Mouse (Mus musculus) naive thymus-derived CD4-positive, alpha-beta T cell, adult 2 months (primary cell): ENCODE measurements around the gene Zfp454.

Source experiments
- DNase-seq: peaks from one replicate; pipeline ENCODE4 v3.0.0-alpha.2; 2011; ENCODE audit warnings: low read depth

Gene Zfp454

DNA sequence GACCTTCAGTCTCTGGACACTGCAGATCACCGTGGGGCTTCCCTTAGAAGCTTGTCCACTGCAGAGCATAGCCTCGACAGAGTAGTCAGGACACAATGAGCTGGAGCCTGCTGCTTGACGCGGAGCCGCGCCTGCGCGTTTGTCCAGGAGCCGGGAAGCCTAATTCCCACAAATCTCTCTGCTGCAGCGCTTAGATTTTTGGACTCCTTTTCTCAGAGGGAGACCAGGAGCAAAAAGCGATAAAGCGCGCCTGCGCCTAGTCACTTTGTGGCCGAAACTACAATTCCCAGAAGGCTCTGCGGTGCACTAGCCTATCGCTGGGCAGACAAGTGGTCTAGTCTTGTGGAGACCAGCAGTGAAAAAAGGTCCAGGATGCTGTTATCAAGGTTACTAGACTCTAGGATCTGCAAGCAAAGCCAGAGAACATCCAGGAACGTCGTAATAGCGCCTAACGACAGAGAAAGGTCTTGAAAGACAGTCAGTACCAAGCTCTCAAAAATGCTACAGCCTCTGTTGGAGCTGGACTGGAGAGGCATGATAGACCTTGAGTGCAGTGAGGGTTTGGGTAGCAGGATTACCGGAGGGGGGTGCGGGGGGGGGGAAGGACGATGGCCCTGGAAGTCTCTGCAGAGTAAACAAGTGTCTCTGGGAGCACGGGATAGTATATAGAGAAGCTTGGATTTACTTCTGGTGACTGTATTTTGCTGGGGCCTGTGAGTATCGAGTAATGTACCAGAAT lies at the start of gene Zfp454:
TSS of gene Zfp454 (minus strand) at position 262 of the 739 bp plus-strand sequence.
- DNase-seq, result no peak

DNA sequence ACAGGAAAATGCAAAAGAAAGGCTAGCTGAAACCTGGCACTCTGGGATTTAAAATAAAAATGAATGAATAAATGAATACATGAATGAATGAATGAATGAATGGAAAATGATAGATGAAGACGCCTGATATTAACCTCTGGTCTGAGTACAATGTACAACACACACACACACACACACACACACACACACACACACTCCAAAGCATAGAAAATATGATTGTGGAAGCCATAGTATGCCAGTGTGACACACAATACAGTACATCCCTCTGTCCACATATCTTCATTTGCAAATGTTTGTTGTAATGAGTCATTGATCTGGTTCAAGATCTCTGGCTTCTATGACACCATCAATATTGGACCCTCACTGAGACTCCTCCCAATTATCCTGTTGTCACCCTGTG lies 44.6 kb upstream of the Zfp454 start:
- DNase-seq, result no peak

DNA sequence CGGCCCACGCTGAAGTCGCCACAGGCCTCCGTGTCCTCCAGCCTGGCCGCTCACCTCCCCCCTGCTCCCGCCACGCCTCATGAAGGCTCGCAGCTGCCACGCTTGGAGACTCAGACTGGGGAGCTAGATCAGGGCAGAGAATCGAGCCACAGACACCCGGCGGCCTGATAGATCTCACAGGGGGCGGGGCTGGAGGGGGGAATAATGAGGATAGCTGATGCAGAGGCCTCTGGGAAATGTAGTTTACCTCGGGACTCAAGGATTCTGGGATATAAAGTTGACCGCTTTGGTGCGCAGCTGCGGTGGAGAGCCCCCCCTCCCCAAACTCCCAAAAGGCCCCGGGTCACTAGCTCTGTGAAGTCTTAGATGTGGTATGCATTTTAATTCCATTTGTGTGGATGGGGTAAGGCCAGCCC lies 44.0 kb upstream of the Zfp454 start, which contains the start of gene Zfp354b:
TSS of gene Zfp354b (minus strand) at position 183 of the 416 bp plus-strand sequence.
- DNase-seq, result peak; percentile 35

DNA sequence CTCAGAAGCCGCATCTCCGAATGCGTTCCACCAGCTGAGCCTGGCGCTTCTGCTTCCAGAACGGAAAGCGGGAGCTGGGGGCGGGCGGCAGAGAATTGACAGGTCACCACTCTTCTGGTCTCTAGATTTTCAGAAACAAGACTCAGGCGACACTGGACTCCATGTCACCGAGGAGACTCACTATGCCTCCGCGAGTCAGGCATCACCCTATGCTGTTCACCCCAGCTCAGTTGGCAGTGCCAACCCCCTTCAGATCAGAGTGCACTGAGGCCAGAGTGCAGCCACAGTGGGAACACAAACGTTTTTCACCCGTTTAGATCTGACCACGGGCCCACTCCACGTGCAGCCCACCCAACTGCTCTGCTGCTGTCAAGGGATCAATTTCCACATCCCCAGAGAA lies 43.6 kb upstream of the Zfp454 start:
- DNase-seq, result peak; percentile 4

- no peak for DNase-seq
These were observed 43.1 kb upstream of the Zfp454 start for GRCm38 (mm10) chr11:50930469-50931014.

DNA sequence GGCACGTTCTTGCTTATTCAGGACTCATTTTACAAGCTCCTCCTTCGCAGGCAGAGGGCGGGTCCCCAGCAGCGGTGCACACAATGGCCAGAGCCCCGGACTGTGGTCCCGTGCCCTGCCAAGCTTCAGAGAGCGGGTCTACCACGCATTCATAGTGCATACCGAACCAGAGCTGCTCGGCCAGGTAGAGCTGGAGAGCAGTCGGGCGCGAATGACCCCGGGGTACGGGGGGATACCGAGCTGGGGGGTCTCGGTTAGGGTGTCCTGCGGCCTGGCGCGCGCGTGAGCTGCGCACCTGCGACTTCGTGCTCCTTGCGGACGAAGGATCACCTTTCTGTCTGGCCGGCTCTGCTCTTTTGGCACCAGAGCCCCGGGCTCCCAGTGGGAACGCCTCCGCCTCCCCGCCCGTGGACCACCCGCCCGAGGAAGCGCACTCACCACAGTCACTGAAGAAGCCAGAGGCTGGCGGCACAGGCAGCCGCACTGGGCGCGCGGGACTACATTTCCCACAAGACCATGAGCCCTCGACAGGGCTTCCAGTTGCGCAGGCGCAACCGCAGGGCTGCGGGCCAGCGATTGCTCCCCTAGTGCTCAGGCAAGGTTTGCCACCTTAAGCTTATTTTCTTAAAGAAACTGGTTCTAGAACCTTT lies 28.3 kb upstream of the Zfp454 start, which contains the start of gene Zfp2:
TSS of gene Zfp2 (minus strand) at position 495 of the 650 bp plus-strand sequence.
- peak; percentile 92 for DNase-seq

GRCm38 (mm10) chr11:50914461-50914860 lies 27.0 kb upstream of the Zfp454 start:
- no peak for DNase-seq

DNA sequence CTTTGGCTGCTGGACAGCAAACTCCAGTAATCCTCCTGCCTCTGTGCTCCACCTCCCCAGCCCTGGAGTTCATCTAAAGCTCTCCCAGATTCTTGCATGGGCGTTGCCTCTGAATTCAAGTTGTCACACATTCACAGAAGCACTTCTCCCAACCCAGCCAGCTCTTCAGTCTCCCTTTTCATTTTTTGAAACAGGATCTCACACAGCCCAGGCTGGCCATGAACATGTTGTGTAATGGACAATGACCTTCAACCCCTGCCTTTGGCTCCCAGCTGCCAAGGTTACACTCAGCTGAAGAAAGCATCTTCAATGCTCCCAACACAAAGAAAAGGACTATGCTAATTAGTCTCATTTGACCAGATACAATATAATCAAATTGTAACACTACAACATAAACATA lies 25.9 kb upstream of the Zfp454 start:
- no peak for DNase-seq

- DNase-seq, result no peak
These were observed 20.7 kb upstream of the Zfp454 start for GRCm38 (mm10) chr11:50908136-50908535.

DNA sequence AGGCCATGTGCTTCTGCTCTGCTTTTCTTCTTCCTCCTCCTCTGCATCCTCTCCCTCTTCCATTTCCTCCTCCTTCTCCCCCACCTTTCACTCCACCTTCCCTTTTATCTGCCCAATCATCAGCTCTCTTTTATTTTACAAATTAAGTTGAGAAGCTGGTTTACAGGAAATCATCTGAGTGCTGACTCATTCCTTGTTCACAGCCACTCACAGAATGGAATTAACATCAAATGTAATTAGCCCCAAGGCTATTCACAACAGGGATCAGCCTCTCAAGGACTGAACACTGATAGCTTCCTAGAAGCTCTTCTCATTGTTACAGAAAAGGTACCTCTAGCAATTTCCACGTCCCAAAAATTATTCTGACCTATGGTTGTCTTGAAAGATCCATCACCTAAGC lies 9.9 kb upstream of the Zfp454 start:
- DNase-seq, result no peak

DNA sequence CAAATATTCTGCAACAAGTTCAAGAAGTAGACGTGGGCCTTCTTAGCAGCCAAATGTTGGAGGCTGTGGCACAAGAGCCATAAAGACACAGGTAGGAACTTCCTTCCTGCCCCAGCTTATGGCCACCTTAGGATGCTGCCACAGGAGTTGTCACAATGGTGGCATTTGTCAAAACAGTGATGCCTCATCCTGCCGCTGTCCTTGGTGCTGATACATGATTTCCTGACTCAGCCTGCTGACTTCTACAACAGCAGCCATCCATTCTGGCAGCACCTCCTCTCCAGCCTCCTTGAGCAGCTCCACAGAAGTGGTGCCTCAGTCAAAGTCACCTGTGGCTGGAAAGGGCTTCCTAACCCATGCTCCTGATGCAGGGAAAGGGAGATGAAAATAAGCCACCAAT lies 5.0 kb upstream of the Zfp454 start:
- DNase-seq, result no peak

- DNase-seq, result no peak
These were observed 538 bp downstream of the Zfp454 start for GRCm38 (mm10) chr11:50886933-50887293.

DNA sequence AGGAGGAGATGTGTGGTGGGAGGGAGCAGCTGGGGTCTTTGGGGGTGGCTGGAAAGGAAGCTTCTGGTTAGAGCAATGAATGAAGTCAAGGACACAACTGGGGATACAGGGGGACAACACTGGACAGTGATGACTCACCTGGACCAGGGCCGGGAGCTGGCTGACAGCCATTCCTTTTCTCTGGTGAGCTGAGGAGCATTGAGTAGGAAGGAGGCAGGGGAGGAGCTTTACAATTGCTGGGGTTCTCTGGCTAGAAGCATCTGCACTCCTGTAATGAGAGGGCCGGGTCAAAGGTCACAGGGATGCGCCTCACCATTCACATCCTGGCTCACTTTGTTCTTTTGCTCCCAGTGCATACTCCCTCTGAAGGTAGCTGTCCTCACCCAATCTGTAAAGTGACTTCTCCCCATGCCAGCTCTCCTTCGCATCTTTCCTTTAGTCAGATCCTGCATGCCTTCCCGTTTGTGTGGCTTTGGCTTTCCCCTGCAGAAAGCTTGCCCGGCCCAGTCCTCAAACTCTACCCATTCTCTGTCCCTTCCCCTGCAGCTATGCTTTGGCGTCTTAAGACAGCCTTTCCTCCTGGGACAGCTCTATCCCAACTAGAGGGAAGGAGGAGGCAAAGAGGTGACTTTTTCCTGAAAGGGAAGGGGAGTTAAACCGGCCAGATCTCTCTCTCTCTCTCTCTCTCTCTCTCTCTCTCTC lies 1.1 kb downstream of the Zfp454 start:
- DNase-seq, result no peak

DNA sequence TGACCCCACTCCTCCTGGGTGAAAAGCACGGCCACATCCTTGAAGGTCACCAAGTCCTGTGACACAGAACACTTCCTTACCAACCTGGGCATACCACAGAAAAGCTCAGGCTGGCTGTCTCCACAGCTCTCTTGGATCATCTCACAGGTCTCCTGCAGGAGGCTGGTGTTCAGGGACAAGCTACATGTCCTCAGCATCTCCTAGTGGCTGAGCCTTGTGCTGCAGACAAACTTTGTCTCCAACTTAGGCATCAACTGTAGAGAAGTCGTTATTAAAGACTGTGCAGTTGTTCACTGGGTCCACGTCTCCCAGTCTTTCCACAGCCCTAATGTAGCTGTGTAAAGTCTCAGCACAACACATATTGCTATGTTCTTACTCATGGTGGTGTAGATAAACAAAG lies 3.7 kb downstream of the Zfp454 start:
- peak; percentile 44 for DNase-seq

GRCm38 (mm10) chr11:50878641-50879040 lies 8.8 kb downstream of the Zfp454 start:
- no peak for DNase-seq

- peak; percentile 56 for DNase-seq
These were observed 36.4 kb downstream of the Zfp454 start for GRCm38 (mm10) chr11:50850989-50851601.

- peak; percentile 59 for DNase-seq
These were observed 37.2 kb downstream of the Zfp454 start, which contains the start of gene Grm6 for GRCm38 (mm10) chr11:50850177-50850735. Gene Grm6, plus strand, starts transcription at chr11:50850685.

DNA sequence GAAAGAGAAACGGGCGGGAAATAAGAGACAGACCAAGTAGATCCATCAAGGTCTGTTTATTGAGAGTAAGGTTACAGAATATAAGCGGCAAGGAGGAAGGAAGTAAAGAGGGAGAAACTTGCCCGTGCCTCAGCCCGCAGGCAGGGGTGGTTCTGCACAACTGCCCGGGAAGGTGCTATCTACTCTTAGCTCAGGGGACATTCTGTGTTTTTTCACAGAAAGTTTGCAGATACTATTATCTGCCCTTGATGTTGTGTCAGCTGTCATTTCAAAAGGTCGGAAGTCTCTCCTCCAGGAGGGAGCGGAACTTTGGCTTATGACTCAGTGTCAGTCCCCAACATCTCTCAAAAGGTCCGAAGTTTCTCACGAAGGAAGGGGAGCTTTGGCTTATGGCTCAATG lies 38.1 kb downstream of the Zfp454 start:
- peak; percentile 31 for DNase-seq

GRCm38 (mm10) chr11:50848520-50849137 lies 38.8 kb downstream of the Zfp454 start:
- DNase-seq, result no peak

DNA sequence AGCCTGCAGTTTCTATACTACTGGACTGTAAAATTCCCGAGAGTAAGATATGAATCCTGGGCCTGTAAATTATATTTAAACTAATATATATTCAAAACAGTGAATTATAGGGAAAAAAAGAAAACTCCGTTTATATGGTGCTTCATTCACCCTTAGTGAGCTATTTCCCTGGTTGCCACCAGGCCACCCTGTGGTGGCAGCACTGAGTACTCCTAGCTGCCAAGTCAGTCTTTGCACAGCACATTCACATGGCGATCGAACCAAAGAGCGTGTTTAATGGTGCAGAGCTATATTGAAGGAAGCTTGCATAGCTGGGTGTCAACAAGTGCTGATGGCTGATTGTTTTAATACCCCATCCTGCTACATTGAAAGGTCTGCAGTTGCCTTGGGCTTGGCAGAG lies 40.4 kb downstream of the Zfp454 start:
- peak; percentile 31 for DNase-seq

DNA sequence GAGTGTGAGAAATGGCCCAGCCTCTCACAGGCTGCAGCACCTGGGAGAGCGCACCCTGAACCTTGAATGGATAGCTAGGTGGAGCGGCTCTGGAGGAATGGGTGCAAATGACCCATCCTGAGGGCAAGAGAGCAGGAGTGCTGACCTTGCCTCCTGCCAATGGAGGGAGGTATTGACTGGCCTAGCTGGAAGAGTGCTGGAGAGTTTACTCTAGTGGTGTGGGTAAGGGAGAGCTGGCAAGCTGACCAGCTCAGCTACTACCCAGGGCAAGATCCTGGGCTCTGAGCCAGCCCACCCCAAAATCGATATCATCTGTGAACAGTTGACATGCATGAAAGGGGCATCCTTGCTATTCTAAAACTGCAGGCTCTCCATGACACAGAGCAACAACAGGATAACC lies 41.5 kb downstream of the Zfp454 start:
- DNase-seq, result no peak
